Mouse (Mus musculus): Measurements from ENCODE around the gene Gm11627.

DNA sequence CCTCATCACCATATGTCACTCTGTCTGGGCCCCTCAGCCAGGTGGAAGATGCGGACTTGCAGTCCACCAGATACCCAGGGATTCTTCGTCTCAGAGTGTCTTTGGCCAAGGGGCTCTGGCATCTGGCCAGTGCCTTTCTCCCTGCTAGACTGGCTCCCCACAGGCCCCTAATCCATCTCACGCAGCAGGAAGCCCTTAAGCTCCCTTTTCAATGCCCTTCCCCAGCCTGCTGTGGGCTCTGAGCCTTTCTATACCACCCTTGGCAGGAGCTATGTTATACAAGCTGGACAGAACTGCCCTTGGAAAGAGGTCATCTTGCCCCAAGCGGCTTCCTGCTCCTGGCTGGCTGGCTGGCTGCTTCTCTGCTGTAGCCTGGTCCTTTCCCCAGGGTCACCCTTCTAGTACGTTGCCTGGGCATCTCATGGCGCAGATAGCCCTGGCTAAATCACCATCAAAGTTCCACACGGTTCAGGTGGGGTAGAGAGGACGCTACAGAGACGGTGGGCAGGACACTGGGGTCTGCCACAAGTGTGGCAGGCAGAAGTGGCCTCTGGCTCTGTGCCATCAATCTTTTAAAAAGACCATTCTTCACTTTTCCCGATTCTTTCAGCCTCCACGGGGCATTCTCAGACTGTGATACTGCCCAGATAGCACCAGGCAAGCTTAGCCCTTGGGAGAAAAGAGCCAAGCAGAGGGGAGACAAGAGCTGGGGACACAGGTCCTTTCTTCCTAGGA is 2.2 kb upstream of the Gm11627 start:
- TF ChIP-seq CTCF (IDR thresholded peaks at IDR 0.05; ENCODE audit: low read depth), result no peak
- no peak for TF ChIP-seq EP300 (optimal IDR thresholded peaks at IDR 0.05)

Measured in stomach, postnatal 0 days (tissue).